Mouse (Mus musculus) C2C12 (cell line): ENCODE measurements at regions not wholly inside any gene's neighbourhood (a gene's known extent, or its start where the extent isn't known, plus 50 kb on each side); places are given as distances from the start of the nearest gene placed in this dataset.

Experiments
- H3K27me3 ChIP-seq: one replicate; pipeline ENCODE4 v1.6.1; 2011; ENCODE audit not compliant: control insufficient read depth, insufficient read depth, insufficient read length
- H3K36me3 ChIP-seq: one replicate; pipeline ENCODE4 v1.6.1; 2011; ENCODE audit not compliant: control insufficient read depth, insufficient read depth
- H3K4me3 ChIP-seq: one replicate; pipeline ENCODE4 v1.5.1; 2011; ENCODE audit warnings: mild to moderate bottlenecking, control low read depth; ENCODE audit not compliant: poor library complexity, insufficient read depth, severe bottlenecking
- H3K79me2 ChIP-seq: one replicate; pipeline ENCODE4 v1.6.1; 2011; ENCODE audit not compliant: control insufficient read depth, insufficient read depth
- H3K79me3 ChIP-seq: one replicate; pipeline ENCODE4 v1.6.1; 2011; ENCODE audit warnings: low read depth, control low read depth
- H3ac ChIP-seq: one replicate; pipeline ENCODE3; 2011; ENCODE audit warnings: low read depth; ENCODE audit not compliant: control insufficient read depth, insufficient read length
- CEBPB ChIP-seq: IDR thresholded peaks from one replicate; pipeline ENCODE4 v1.6.1; 2011; ENCODE audit warnings: low read depth, mild to moderate bottlenecking, control low read depth, moderate library complexity
- CTCF ChIP-seq: IDR thresholded peaks from one replicate; pipeline ENCODE4 v1.5.1; 2011; ENCODE audit not compliant: control insufficient read depth, insufficient read depth, insufficient read length
- FOSL1 ChIP-seq: IDR thresholded peaks from one replicate; pipeline ENCODE4 v1.8.0; 2011; ENCODE audit warnings: mild to moderate bottlenecking, low read length; ENCODE audit not compliant: poor library complexity, insufficient read depth, severe bottlenecking
- MAX ChIP-seq: IDR thresholded peaks from one replicate; pipeline ENCODE4 v1.6.1; 2011; ENCODE audit warnings: mild to moderate bottlenecking, control low read depth
- MYOD1 ChIP-seq: IDR thresholded peaks from one replicate; pipeline ENCODE4 v1.6.1; 2011; ENCODE audit warnings: low read depth; ENCODE audit not compliant: control insufficient read depth, insufficient read length
- MYOG ChIP-seq: IDR thresholded peaks from one replicate; pipeline ENCODE4 v1.6.1; 2011; ENCODE audit not compliant: control insufficient read depth, insufficient read length; ENCODE audit errors: extremely low read depth
- USF1 ChIP-seq: IDR thresholded peaks from one replicate; pipeline ENCODE4 v1.6.1; 2011; ENCODE audit warnings: low read depth, mild to moderate bottlenecking, control low read depth, moderate library complexity

DNA sequence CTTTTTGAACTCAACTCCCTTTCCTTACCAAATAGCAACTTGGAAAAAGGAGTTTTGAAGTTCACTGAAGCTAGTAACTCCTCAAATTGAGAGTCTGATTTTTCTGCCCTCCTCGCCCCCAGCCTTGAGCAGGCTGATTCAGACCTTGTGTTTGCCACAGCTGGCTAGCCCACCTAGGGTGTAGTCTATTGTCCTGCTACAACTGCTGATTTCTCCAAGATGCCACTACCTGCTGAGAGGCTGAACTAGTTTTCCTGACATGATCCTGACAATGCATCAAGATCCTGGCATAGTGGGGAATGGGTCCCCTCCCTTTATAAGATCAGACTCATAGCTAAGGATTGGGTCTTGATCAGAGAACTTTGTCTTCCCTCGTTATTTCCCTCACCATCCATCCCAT is 366.1 kb downstream of the Bmper start:
- Histone ChIP-seq H3K4me3 (no peak overlapping the region), H3K79me2 (no peaks in the 10 kb centered on the region), H3K79me3 (no peaks in the 10 kb centered on the region), H3ac (no peak overlapping the region), H3K27me3 (no peaks in the 10 kb centered on the region), H3K36me3 (no peaks in the 10 kb centered on the region)
- no peak for TF ChIP-seq MYOD1
- TF ChIP-seq MYOG = no peak
- TF ChIP-seq FOSL1 = no peak
- no peak for TF ChIP-seq MAX
- no peak for TF ChIP-seq CTCF
- no peak for TF ChIP-seq USF1
- TF ChIP-seq CEBPB = no peak

DNA sequence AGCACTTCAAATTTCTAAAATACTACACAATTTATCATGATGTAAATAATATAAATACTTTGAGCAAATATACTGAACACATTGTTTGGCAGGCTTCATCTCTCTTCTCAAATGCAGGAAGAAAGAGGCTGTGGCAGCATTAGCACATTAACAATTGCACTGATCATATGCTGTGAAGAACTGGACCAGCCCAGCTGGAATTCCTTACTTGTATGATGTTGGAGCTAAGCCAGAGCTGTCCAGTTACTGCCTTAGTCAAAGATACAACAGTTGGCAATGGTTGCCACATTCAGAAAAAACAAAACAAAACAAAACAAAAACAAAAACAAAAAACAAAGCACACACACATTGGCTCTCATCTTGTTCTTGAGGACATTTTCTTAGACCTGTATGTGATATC is 369.0 kb downstream of the Bmper start:
- TF ChIP-seq MYOG = no peak
- TF ChIP-seq MYOD1 = no peak
- TF ChIP-seq FOSL1 = no peak
- no peak for TF ChIP-seq CEBPB
- no peak for TF ChIP-seq MAX
- no peak for TF ChIP-seq CTCF
- no peak for TF ChIP-seq USF1
- Histone ChIP-seq H3K79me3 (no peaks in the 10 kb centered on the region), H3K4me3 (no peak overlapping the region), H3K79me2 (no peaks in the 10 kb centered on the region), H3K27me3 (no peaks in the 10 kb centered on the region), H3ac (no peak overlapping the region), H3K36me3 (no peaks in the 10 kb centered on the region)

DNA sequence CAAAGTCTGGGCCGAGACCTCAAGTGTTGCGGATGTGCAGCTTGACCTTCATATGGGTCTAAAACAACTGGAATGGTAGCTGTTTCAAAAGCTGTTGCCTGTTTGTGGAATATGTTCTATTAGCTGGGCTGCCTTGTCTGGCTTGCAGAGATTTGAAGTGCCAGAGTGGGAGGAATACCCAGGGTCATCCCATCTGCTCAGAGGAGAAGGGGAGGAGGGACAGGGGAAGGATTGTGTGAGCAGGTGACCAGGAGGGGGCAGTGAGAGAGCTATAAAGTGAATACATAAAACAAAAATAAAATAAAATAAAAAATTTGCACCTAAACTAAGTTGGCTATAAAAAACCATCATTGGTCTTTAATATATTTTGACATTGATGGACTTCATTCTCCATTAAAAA is 377.7 kb downstream of the Bmper start:
- no peak overlapping the region for H3ac ChIP-seq
- H3K36me3 ChIP-seq = no peaks in the 10 kb centered on the region
- no peaks in the 10 kb centered on the region for H3K27me3 ChIP-seq
- no peak overlapping the region for H3K4me3 ChIP-seq
- H3K79me2 ChIP-seq = no peaks in the 10 kb centered on the region
- TF ChIP-seq FOSL1 = no peak
- TF ChIP-seq MYOG = no peak
- TF ChIP-seq MAX = no peak
- no peak for TF ChIP-seq MYOD1
- TF ChIP-seq CTCF = no peak
- no peak for TF ChIP-seq CEBPB
- no peak for TF ChIP-seq USF1
- H3K79me3 ChIP-seq = no peaks in the 10 kb centered on the region
